Mouse (Mus musculus): ENCODE results near the gene Slpi. TPM values are rescaled to one million over a fixed set of nuclear protein-coding genes. Genes with fewer than 3 reads are reported as not detected.

Slpi gene
- 1.3 and 2.1 TPM in 2 replicates for polyA plus RNA-seq (2014; fragmentation: Nextera tagmentation; extraction: Ambion mirVana)

- no peaks in the 10 kb centered on the region for H3K36me3 ChIP-seq (ENCODE audit: control insufficient read depth, insufficient read depth, low read length)
- WGBS = 2% methylated on average over 16 of the region's 17 CpGs
- peak within 1 kb of the TSS; percentile 62 for H3K4me2 ChIP-seq (ENCODE audit: low read depth, low read length)
- H3K4me3 ChIP-seq (ENCODE audit: low read depth, low read length) = peak within 1 kb of the TSS; percentile 42
- DNase-seq (ENCODE audit: low spot score) (peak; percentile 79), ATAC-seq (ENCODE audit: low read depth) (peak; percentile 76)
- H3K9me3 ChIP-seq (ENCODE audit: control insufficient read depth, low read length) = no peaks in the 10 kb centered on the region
- H3K27me3 ChIP-seq (replicated peaks; ENCODE audit: control insufficient read depth, insufficient read depth, low read length) = peaks cover 16% of the 10 kb centered on the region
- H3K27ac ChIP-seq (replicated peaks; ENCODE audit: low read depth, low read length) = peak within 1 kb of the TSS; percentile 58
- H3K9ac ChIP-seq (ENCODE audit: low read depth, low read length) = peak within 1 kb of the TSS; percentile 54
- H3K4me1 ChIP-seq (ENCODE audit: control insufficient read depth, insufficient read depth, low read length) = peaks cover 15% of the 10 kb centered on the region
Observed at GRCm38 (mm10) chr2:164389020-164389419, at the start of gene Slpi. Slpi (minus strand) TSS chr2:164389095.

GRCm38 (mm10) chr2:164438257-164438656 lies 49.4 kb upstream of the Slpi start:
- 58% methylated on average over 8 of the region's 8 CpGs for WGBS

GRCm38 (mm10) chr2:164437710-164438109 lies 48.8 kb upstream of the Slpi start:
- DNase-seq (ENCODE audit: low spot score) (no peak), ATAC-seq (ENCODE audit: low read depth) (no peak)
- no peak overlapping the region for H3K4me2 ChIP-seq (ENCODE audit: low read depth, low read length)
- H3K36me3 ChIP-seq (ENCODE audit: control insufficient read depth, insufficient read depth, low read length) = no peaks in the 10 kb centered on the region
- peaks cover 74% of the 10 kb centered on the region for H3K4me1 ChIP-seq (ENCODE audit: control insufficient read depth, insufficient read depth, low read length)
- 57% methylated on average over 6 of the region's 6 CpGs for WGBS
- H3K9ac ChIP-seq (ENCODE audit: low read depth, low read length) = no peak overlapping the region
- no peaks in the 10 kb centered on the region for H3K27me3 ChIP-seq (replicated peaks; ENCODE audit: control insufficient read depth, insufficient read depth, low read length)
- H3K27ac ChIP-seq (replicated peaks; ENCODE audit: low read depth, low read length) = 0 out of 2 replicates have a peak overlapping the region, but pooled peaks have one; percentile 81
- no peak overlapping the region for H3K4me3 ChIP-seq (ENCODE audit: low read depth, low read length)
- no peaks in the 10 kb centered on the region for H3K9me3 ChIP-seq (ENCODE audit: control insufficient read depth, low read length)

More at GRCm38 (mm10) chr2:164438257-164438656, 49.4 kb upstream of the Slpi start:
- Histone ChIP-seq H3K4me1 (ENCODE audit: control insufficient read depth, insufficient read depth, low read length) (peaks cover 70% of the 10 kb centered on the region), H3K9me3 (ENCODE audit: control insufficient read depth, low read length) (no peaks in the 10 kb centered on the region), H3K36me3 (ENCODE audit: control insufficient read depth, insufficient read depth, low read length) (no peaks in the 10 kb centered on the region), H3K27me3 (replicated peaks; ENCODE audit: control insufficient read depth, insufficient read depth, low read length) (no peaks in the 10 kb centered on the region), H3K4me2 (ENCODE audit: low read depth, low read length) (no peak overlapping the region), H3K9ac (ENCODE audit: low read depth, low read length) (no peak overlapping the region), H3K4me3 (ENCODE audit: low read depth, low read length) (no peak overlapping the region), H3K27ac (replicated peaks; ENCODE audit: low read depth, low read length) (no peak overlapping the region)
- DNase-seq (ENCODE audit: low spot score) (no peak), ATAC-seq (ENCODE audit: low read depth) (no peak)

- no peaks in the 10 kb centered on the region for H3K9me3 ChIP-seq (ENCODE audit: control insufficient read depth, low read length)
- 0 out of 2 replicates have a peak, but pooled peaks have one; percentile 9 for ATAC-seq (ENCODE audit: low read depth)
- WGBS = 54% methylated on average over 3 of the region's 3 CpGs
- peak overlapping the region; percentile 15; the same call in 1 of the 2 replicates for H3K4me2 ChIP-seq (ENCODE audit: low read depth, low read length)
- no peaks in the 10 kb centered on the region for H3K36me3 ChIP-seq (ENCODE audit: control insufficient read depth, insufficient read depth, low read length)
- H3K4me1 ChIP-seq (ENCODE audit: control insufficient read depth, insufficient read depth, low read length) = peaks cover 82% of the 10 kb centered on the region
- H3K27ac ChIP-seq (replicated peaks; ENCODE audit: low read depth, low read length) = peak overlapping the region; percentile 81
- H3K27me3 ChIP-seq (replicated peaks; ENCODE audit: control insufficient read depth, insufficient read depth, low read length) = no peaks in the 10 kb centered on the region
- H3K4me3 ChIP-seq (ENCODE audit: low read depth, low read length) = no peak overlapping the region
- DNase-seq (ENCODE audit: low spot score) = peak; percentile 36
- peak overlapping the region; percentile 8; the same call in 1 of the 2 replicates for H3K9ac ChIP-seq (ENCODE audit: low read depth, low read length)
Observed at GRCm38 (mm10) chr2:164436961-164437360, 48.1 kb upstream of the Slpi start.

GRCm38 (mm10) chr2:164436215-164436913 lies 47.5 kb upstream of the Slpi start:
- Histone ChIP-seq H3K9me3 (ENCODE audit: control insufficient read depth, low read length) (no peaks in the 10 kb centered on the region), H3K27me3 (replicated peaks; ENCODE audit: control insufficient read depth, insufficient read depth, low read length) (no peaks in the 10 kb centered on the region), H3K4me3 (ENCODE audit: low read depth, low read length) (no peak overlapping the region), H3K4me1 (ENCODE audit: control insufficient read depth, insufficient read depth, low read length) (peaks cover 83% of the 10 kb centered on the region), H3K9ac (ENCODE audit: low read depth, low read length) (peak overlapping the region; percentile 8; the same call in 1 of the 2 replicates), H3K4me2 (ENCODE audit: low read depth, low read length) (peak overlapping the region; percentile 23), H3K27ac (replicated peaks; ENCODE audit: low read depth, low read length) (peak overlapping the region; percentile 81), H3K36me3 (ENCODE audit: control insufficient read depth, insufficient read depth, low read length) (no peaks in the 10 kb centered on the region)
- ATAC-seq (ENCODE audit: low read depth) = no peak
- WGBS = 15% methylated on average over 8 of the region's 8 CpGs
- peak; percentile 30 for DNase-seq (ENCODE audit: low spot score)

- WGBS = 38% methylated on average over 5 of the region's 5 CpGs
Observed at GRCm38 (mm10) chr2:164435216-164436090, 46.6 kb upstream of the Slpi start.

GRCm38 (mm10) chr2:164434681-164435080 lies 45.8 kb upstream of the Slpi start:
- Histone ChIP-seq H3K9ac (ENCODE audit: low read depth, low read length) (no peak overlapping the region), H3K27me3 (replicated peaks; ENCODE audit: control insufficient read depth, insufficient read depth, low read length) (no peaks in the 10 kb centered on the region), H3K4me2 (ENCODE audit: low read depth, low read length) (no peak overlapping the region), H3K9me3 (ENCODE audit: control insufficient read depth, low read length) (no peaks in the 10 kb centered on the region), H3K27ac (replicated peaks; ENCODE audit: low read depth, low read length) (no peak overlapping the region), H3K4me1 (ENCODE audit: control insufficient read depth, insufficient read depth, low read length) (peaks cover 77% of the 10 kb centered on the region), H3K4me3 (ENCODE audit: low read depth, low read length) (no peak overlapping the region), H3K36me3 (ENCODE audit: control insufficient read depth, insufficient read depth, low read length) (no peaks in the 10 kb centered on the region)
- WGBS = 70% methylated on average over 3 of the region's 3 CpGs
- DNase-seq (ENCODE audit: low spot score) = no peak
- no peak for ATAC-seq (ENCODE audit: low read depth)

More at GRCm38 (mm10) chr2:164435216-164436090, 46.6 kb upstream of the Slpi start:
- H3K4me3 ChIP-seq (ENCODE audit: low read depth, low read length) = no peak overlapping the region
- no peaks in the 10 kb centered on the region for H3K9me3 ChIP-seq (ENCODE audit: control insufficient read depth, low read length)
- H3K27ac ChIP-seq (replicated peaks; ENCODE audit: low read depth, low read length) = peak overlapping the region; percentile 81
- H3K9ac ChIP-seq (ENCODE audit: low read depth, low read length) = no peak overlapping the region
- H3K4me1 ChIP-seq (ENCODE audit: control insufficient read depth, insufficient read depth, low read length) = peaks cover 84% of the 10 kb centered on the region
- ATAC-seq (ENCODE audit: low read depth) (no peak), DNase-seq (ENCODE audit: low spot score) (no peak)
- H3K27me3 ChIP-seq (replicated peaks; ENCODE audit: control insufficient read depth, insufficient read depth, low read length) = no peaks in the 10 kb centered on the region
- H3K4me2 ChIP-seq (ENCODE audit: low read depth, low read length) = peak overlapping the region; percentile 23; the same call in 1 of the 2 replicates
- H3K36me3 ChIP-seq (ENCODE audit: control insufficient read depth, insufficient read depth, low read length) = no peaks in the 10 kb centered on the region

GRCm38 (mm10) chr2:164433278-164433895 lies 44.5 kb upstream of the Slpi start:
- no peaks in the 10 kb centered on the region for H3K9me3 ChIP-seq (ENCODE audit: control insufficient read depth, low read length)
- WGBS = 69% methylated on average over 9 of the region's 9 CpGs
- DNase-seq (ENCODE audit: low spot score) (no peak), ATAC-seq (ENCODE audit: low read depth) (0 out of 2 replicates have a peak, but pooled peaks have one; percentile 2)
- H3K27me3 ChIP-seq (replicated peaks; ENCODE audit: control insufficient read depth, insufficient read depth, low read length) = no peaks in the 10 kb centered on the region
- peaks cover 12% of the 10 kb centered on the region for H3K36me3 ChIP-seq (ENCODE audit: control insufficient read depth, insufficient read depth, low read length)
- peak overlapping the region; percentile 65 for H3K27ac ChIP-seq (replicated peaks; ENCODE audit: low read depth, low read length)
- H3K4me1 ChIP-seq (ENCODE audit: control insufficient read depth, insufficient read depth, low read length) = peaks cover 66% of the 10 kb centered on the region
- H3K4me2 ChIP-seq (ENCODE audit: low read depth, low read length) = peak overlapping the region; percentile 44
- no peak overlapping the region for H3K9ac ChIP-seq (ENCODE audit: low read depth, low read length)
- no peak overlapping the region for H3K4me3 ChIP-seq (ENCODE audit: low read depth, low read length)
